Mouse (Mus musculus) intestine, embryonic 16.5 days (tissue): ENCODE results near the gene Tgfbi. TPM values are rescaled to one million over a fixed set of nuclear protein-coding genes. Genes with fewer than 3 reads are reported as not detected.

Experiments used
- ATAC-seq: fragments of 200-750 bp; cut with Nextera tagmentation; 2 replicates; pipeline ENCODE4 v1.8.0; 2017; ENCODE audit warnings: moderate TSS enrichment, moderate library complexity
- H3K27ac ChIP-seq: fragments of 300-500 bp; sonication (generic); 2 replicates; pipeline ENCODE4 v1.5.1; 2014; ENCODE audit warnings: mild to moderate bottlenecking, low read length
- H3K27me3 ChIP-seq: fragments of 300-500 bp; sonication (generic); replicated peaks from 2 replicates; pipeline ENCODE4 v1.6.1; 2014; ENCODE audit warnings: low read length, control low read depth, mixed read lengths; ENCODE audit not compliant: control insufficient read depth, insufficient read depth
- H3K36me3 ChIP-seq: fragments of 300-500 bp; sonication (generic); 2 replicates; pipeline ENCODE4 v1.6.1; 2014; ENCODE audit warnings: low read length, control low read depth; ENCODE audit not compliant: control insufficient read depth, insufficient read depth
- H3K4me1 ChIP-seq: fragments of 300-500 bp; sonication (generic); 2 replicates; pipeline ENCODE4 v1.6.1; 2014; ENCODE audit warnings: low read length, control low read depth, mixed read lengths; ENCODE audit not compliant: control insufficient read depth, insufficient read depth
- H3K4me2 ChIP-seq: fragments of 300-500 bp; sonication (generic); 2 replicates; pipeline ENCODE4 v1.6.1; 2014; ENCODE audit warnings: low read depth, low read length, control low read depth
- H3K4me3 ChIP-seq: fragments of 300-500 bp; sonication (generic); 2 replicates; pipeline ENCODE4 v1.5.1; 2014; ENCODE audit warnings: mild to moderate bottlenecking, low read length
- H3K9ac ChIP-seq: fragments of 300-500 bp; sonication (generic); 2 replicates; pipeline ENCODE4 v1.6.1; 2014; ENCODE audit warnings: low read depth, low read length
- H3K9me3 ChIP-seq: fragments of 300-500 bp; sonication (generic); 2 replicates; pipeline ENCODE4 v1.6.1; 2016; ENCODE audit warnings: low read length, control low read depth; ENCODE audit not compliant: control insufficient read depth
- WGBS: fragments of 180-500 bp; shearing (Covaris S2); extraction: QIAGEN DNeasy Blood & Tissue Kit; methylation state at CpG from one replicate; pipeline ENCODE4 v1.1.7; 2014; 5-methylcytosine and 5-hydroxymethylcytosine counted together
- polyA plus RNA-seq: library from polyadenylated mRNA; unstranded; fragments of >200 nt; fragmentation: Nextera tagmentation; extraction: Ambion mirVana; gene quantifications from 2 replicates; pipeline ENCODE4 v1.2.1, GENCODE M21; 2015

Gene Tgfbi
- polyA plus RNA-seq, 1 experiment from 2014 or later = 124 TPM

- peaks cover 52% of the 10 kb centered on the region for H3K4me1 ChIP-seq
- 58% methylated on average over 9 of the region's 9 CpGs for WGBS
- ATAC-seq = peak; percentile 3; the same call in 1 of the 2 replicates
Observed at GRCm38 (mm10) chr13:56615864-56616263, 6.5 kb downstream of the Tgfbi start.

DNA sequence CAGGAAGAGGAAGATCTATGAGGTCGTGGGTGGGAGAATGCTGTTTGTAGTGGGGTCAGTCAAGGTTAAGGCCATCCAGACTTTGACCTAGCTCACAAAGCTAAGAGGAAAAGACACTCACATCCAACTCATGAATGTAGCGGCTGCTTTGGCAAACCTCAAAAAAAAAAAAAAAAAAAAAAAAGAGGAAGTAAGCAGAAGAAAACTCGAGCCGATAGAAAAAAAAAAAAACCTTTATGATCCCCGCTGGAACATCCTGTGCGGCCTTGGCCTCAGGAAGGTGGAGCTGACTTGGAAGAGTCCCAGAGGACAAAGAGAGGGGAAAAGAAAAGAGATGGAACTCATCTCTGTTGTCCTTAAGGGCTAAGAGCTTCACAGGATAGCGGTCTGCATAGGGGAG lies 7.1 kb downstream of the Tgfbi start:
- WGBS = 24% methylated on average over 7 of the region's 7 CpGs
- no peaks in the 10 kb centered on the region for H3K9me3 ChIP-seq
- ATAC-seq = peak; percentile 37
- no peaks in the 10 kb centered on the region for H3K36me3 ChIP-seq
- H3K27me3 ChIP-seq = no peaks in the 10 kb centered on the region
- no peak overlapping the region for H3K4me3 ChIP-seq
- no peak overlapping the region for H3K9ac ChIP-seq
- peaks cover 49% of the 10 kb centered on the region for H3K4me1 ChIP-seq
- H3K27ac ChIP-seq = no peak overlapping the region
- no peak overlapping the region for H3K4me2 ChIP-seq

More at GRCm38 (mm10) chr13:56615864-56616263, 6.5 kb downstream of the Tgfbi start:
- Histone ChIP-seq H3K27me3 (no peaks in the 10 kb centered on the region), H3K9me3 (no peaks in the 10 kb centered on the region), H3K27ac (no peak overlapping the region), H3K4me2 (no peak overlapping the region), H3K9ac (no peak overlapping the region), H3K4me3 (no peak overlapping the region), H3K36me3 (no peaks in the 10 kb centered on the region)

DNA sequence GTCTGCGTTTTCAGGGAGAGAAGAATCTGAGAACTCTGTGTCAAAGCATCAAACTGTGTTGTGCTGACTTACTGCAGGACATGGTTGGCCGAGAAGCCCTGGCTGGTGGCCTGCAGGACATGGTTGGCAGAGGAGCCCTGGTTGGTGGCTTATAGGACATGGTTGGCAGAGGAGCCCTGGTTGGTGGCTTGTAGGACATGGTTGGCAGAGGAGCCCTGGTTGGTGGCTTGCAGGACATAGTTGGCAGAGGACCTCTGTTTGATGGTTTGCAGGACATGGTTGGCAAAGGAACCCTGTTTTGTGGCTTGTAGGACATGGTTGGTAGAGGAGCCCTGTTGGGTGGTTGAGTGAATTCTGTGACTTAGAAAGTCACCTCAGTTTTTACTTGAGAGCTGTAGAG lies 7.9 kb downstream of the Tgfbi start:
- 93% methylated on average over 2 of the region's 2 CpGs for WGBS
- Histone ChIP-seq H3K36me3 (no peaks in the 10 kb centered on the region), H3K4me1 (peaks cover 45% of the 10 kb centered on the region), H3K4me3 (no peak overlapping the region), H3K4me2 (no peak overlapping the region), H3K27me3 (no peaks in the 10 kb centered on the region), H3K9me3 (no peaks in the 10 kb centered on the region), H3K27ac (no peak overlapping the region), H3K9ac (no peak overlapping the region)
- no peak for ATAC-seq

GRCm38 (mm10) chr13:56622201-56622757 lies 13.0 kb downstream of the Tgfbi start:
- no peak for ATAC-seq
- Histone ChIP-seq H3K27ac (0 out of 2 replicates have a peak overlapping the region, but pooled peaks have one; percentile 12), H3K4me2 (no peak overlapping the region), H3K9ac (no peak overlapping the region), H3K36me3 (no peaks in the 10 kb centered on the region), H3K4me1 (peaks cover 5% of the 10 kb centered on the region), H3K9me3 (no peaks in the 10 kb centered on the region), H3K27me3 (no peaks in the 10 kb centered on the region), H3K4me3 (no peak overlapping the region)
- WGBS = 43% methylated on average over 8 of the region's 8 CpGs

DNA sequence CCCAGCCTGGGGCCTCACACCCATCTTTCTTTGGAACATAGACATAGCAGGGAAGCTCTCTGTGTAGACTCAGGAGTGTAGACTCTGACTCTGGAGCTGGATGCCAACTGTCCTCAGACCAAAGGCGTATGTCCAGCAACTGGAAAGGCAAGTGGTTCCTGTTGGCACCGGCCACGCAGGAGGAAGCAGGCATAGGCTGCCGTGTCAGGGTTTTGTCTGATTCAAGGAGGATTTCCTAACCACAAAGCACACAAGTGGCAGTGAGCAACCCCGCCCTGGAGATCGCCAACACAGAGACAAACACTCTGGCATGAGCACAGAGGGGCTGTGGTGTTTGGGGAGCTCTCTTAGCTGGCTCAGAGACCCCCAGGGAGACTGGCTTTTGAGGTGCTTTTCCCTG lies 17.2 kb downstream of the Tgfbi start:
- H3K27me3 ChIP-seq = no peaks in the 10 kb centered on the region
- WGBS = 78% methylated on average over 6 of the region's 6 CpGs
- no peaks in the 10 kb centered on the region for H3K9me3 ChIP-seq
- no peak for ATAC-seq
- peaks cover 2% of the 10 kb centered on the region; the same call in 1 of the 2 replicates for H3K36me3 ChIP-seq
- no peak overlapping the region for H3K4me3 ChIP-seq
- H3K4me2 ChIP-seq = no peak overlapping the region
- H3K27ac ChIP-seq = no peak overlapping the region
- peaks cover 23% of the 10 kb centered on the region for H3K4me1 ChIP-seq
- H3K9ac ChIP-seq = no peak overlapping the region

DNA sequence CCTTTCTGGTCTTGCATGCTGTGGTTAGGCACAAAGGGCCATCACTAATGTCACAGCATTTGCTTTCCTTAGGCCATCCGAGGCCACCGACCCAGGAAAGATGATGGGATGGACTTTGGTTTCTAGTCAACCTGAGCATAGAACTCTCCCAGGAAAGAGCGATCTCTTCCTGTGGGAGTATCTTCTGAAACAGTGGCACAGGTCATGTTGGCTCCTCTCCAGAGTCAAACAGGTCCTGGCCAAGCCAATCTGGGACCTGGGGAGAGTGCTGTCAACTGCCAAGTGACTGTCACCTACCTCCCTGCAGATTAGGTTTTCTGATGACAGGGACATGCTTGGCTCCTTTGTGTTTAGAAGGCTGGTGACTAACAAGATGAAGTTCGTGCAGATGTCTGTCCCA lies 20.8 kb downstream of the Tgfbi start:
- Histone ChIP-seq H3K4me2 (no peak overlapping the region), H3K4me3 (no peak overlapping the region), H3K9me3 (no peaks in the 10 kb centered on the region), H3K27ac (peak overlapping the region; percentile 78), H3K9ac (no peak overlapping the region), H3K4me1 (peaks cover 40% of the 10 kb centered on the region), H3K36me3 (peaks cover 5% of the 10 kb centered on the region; the same call in 1 of the 2 replicates), H3K27me3 (no peaks in the 10 kb centered on the region)
- peak; percentile 21 for ATAC-seq
- 81% methylated on average over 4 of the region's 4 CpGs for WGBS

DNA sequence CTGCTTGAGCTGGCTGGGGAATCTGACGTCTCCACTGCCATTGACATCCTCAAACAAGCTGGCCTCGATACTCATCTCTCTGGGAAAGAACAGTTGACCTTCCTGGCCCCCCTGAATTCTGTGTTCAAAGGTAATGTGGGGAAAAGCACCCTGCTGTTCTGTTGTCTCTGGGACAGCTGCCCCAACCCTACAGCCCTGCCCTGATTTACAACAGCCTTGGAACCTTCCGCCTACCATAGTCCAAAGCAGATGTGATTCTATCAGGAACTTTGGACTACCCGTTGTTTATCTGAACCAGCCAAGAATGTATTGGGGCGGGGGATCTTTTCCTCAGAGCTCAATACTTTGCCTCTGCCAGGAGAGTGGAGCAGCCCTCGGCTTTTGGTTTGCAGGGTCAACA lies 21.2 kb downstream of the Tgfbi start:
- ATAC-seq = peak; percentile 80
- WGBS = 22% methylated on average over 6 of the region's 6 CpGs
- H3K9me3 ChIP-seq = no peaks in the 10 kb centered on the region
- H3K4me1 ChIP-seq = peaks cover 45% of the 10 kb centered on the region
- H3K9ac ChIP-seq = no peak overlapping the region
- no peaks in the 10 kb centered on the region for H3K27me3 ChIP-seq
- no peak overlapping the region for H3K4me3 ChIP-seq
- peak overlapping the region; percentile 78 for H3K27ac ChIP-seq
- peak overlapping the region; percentile 26; the same call in 1 of the 2 replicates for H3K4me2 ChIP-seq
- peaks cover 5% of the 10 kb centered on the region; the same call in 1 of the 2 replicates for H3K36me3 ChIP-seq

GRCm38 (mm10) chr13:56631332-56631731 lies 22.0 kb downstream of the Tgfbi start:
- no peak for ATAC-seq
- no peaks in the 10 kb centered on the region for H3K27me3 ChIP-seq
- peaks cover 49% of the 10 kb centered on the region for H3K4me1 ChIP-seq
- peak overlapping the region; percentile 78; the same call in 1 of the 2 replicates for H3K27ac ChIP-seq
- H3K4me3 ChIP-seq = no peak overlapping the region
- no peaks in the 10 kb centered on the region for H3K9me3 ChIP-seq
- WGBS = 59% methylated on average over 7 of the region's 7 CpGs
- H3K4me2 ChIP-seq = no peak overlapping the region
- peaks cover 5% of the 10 kb centered on the region; the same call in 1 of the 2 replicates for H3K36me3 ChIP-seq
- H3K9ac ChIP-seq = no peak overlapping the region

GRCm38 (mm10) chr13:56634139-56634615 lies 24.9 kb downstream of the Tgfbi start:
- Histone ChIP-seq H3K4me2 (no peak overlapping the region), H3K4me3 (no peak overlapping the region), H3K9ac (no peak overlapping the region; the same call in 1 of the 2 replicates), H3K9me3 (no peaks in the 10 kb centered on the region), H3K4me1 (peaks cover 49% of the 10 kb centered on the region), H3K27me3 (no peaks in the 10 kb centered on the region), H3K36me3 (0 out of 2 replicates have a peak, but pooled peaks cover 6% of the 10 kb centered on the region), H3K27ac (peak overlapping the region; percentile 91)
- ATAC-seq = peak; percentile 32
- WGBS = 19% methylated on average over 7 of the region's 7 CpGs
